Mouse (Mus musculus) G1E (cell line): Measurements from ENCODE around the gene Gpat3.

Experiments
- CTCF ChIP-seq: IDR thresholded peaks from 2 replicates; pipeline ENCODE4 v1.5.1; 2012; ENCODE audit warnings: low read depth, low read length, inconsistent platforms, mixed read lengths
- GATA1 ChIP-seq: IDR thresholded peaks from 2 replicates; pipeline ENCODE4 v1.6.1; 2012; ENCODE audit warnings: borderline replicate concordance, low read length, inconsistent platforms, mixed read lengths
- POLR2AphosphoS5 ChIP-seq: IDR thresholded peaks from 2 replicates; pipeline ENCODE4 v1.6.1; 2012; ENCODE audit warnings: low read depth, low read length, inconsistent platforms; ENCODE audit not compliant: insufficient replicate concordance
- TAL1 ChIP-seq: conservative IDR thresholded peaks from 2 replicates; pipeline ENCODE4 v1.6.1; 2012; ENCODE audit warnings: low read depth, low read length, inconsistent platforms, mixed read lengths

- no peak for TF ChIP-seq CTCF
- TF ChIP-seq GATA1, result no peak
- TF ChIP-seq TAL1, result no peak
- no peak for TF ChIP-seq POLR2AphosphoS5
Observed at GRCm38 (mm10) chr5:100908901-100909300, 63.4 kb downstream of the Gpat3 start.
